Mouse (Mus musculus) limb, embryonic 11.5 days (tissue): ENCODE measurements around the gene Sun5. TPM values are rescaled to one million over a fixed set of nuclear protein-coding genes. Genes with fewer than 3 reads are reported as not detected.

Experiments used
- polyA plus RNA-seq: library from polyadenylated mRNA; unstranded; fragments of >200 nt; fragmentation: Nextera tagmentation; extraction: Ambion mirVana; gene quantifications from 2 replicates; pipeline ENCODE4 v1.2.1, GENCODE M21; 2014

Gene Sun5
- polyA plus RNA-seq, 1 experiment from 2014 or later = not detected

Other genes with a start within 250 kb of the Sun5 start
- gene Commd7, start 238.3 kb downstream of the Sun5 start, polyA plus RNA-seq = 63.7 and 67.4 TPM in 2 replicates
- gene Dnmt3b, start 221.6 kb downstream of the Sun5 start, polyA plus RNA-seq = 20.3 and 22.0 TPM in 2 replicates
- gene Dnmt3c, start 174.4 kb downstream of the Sun5 start, polyA plus RNA-seq = not detected in 2 replicates
- gene Mapre1, start 129.8 kb downstream of the Sun5 start, polyA plus RNA-seq = 249 and 266 TPM in 2 replicates
- not detected in 2 replicates for gene Efcab8, start 91.2 kb downstream of the Sun5 start, polyA plus RNA-seq
- gene Bpifb2, start 4.0 kb upstream of the Sun5 start, polyA plus RNA-seq = 0.11 TPM in 1 of 2 replicates, not detected in the other
- gene Bpifb6, start 29.3 kb upstream of the Sun5 start, polyA plus RNA-seq = not detected in 2 replicates
- gene Bpifb3, start 47.1 kb upstream of the Sun5 start, polyA plus RNA-seq = not detected in 2 replicates
- not detected in 2 replicates for gene Bpifb4, start 67.1 kb upstream of the Sun5 start, polyA plus RNA-seq
- gene Bpifa6, start 103.9 kb upstream of the Sun5 start, polyA plus RNA-seq = not detected in 2 replicates
- not detected in 2 replicates for gene Bpifa2, start 137.2 kb upstream of the Sun5 start, polyA plus RNA-seq